Mouse (Mus musculus) kidney, adult 2 months (tissue): ENCODE measurements around the gene Cox19.

Experiments
- CTCF ChIP-seq: fragments of 200-500 bp; conservative IDR thresholded peaks from 2 replicates; pipeline ENCODE4 v1.5.1; 2011; ENCODE audit warnings: low read depth, mild to moderate bottlenecking, control low read depth, low read length, moderate library complexity, mixed read lengths; ENCODE audit not compliant: insufficient read depth, insufficient read length
- POLR2A ChIP-seq: fragments of 200-500 bp; IDR thresholded peaks from one replicate; pipeline ENCODE4 v1.6.1; 2011; ENCODE audit warnings: low read depth, low read length, control low read depth

- peak; percentile 84 for TF ChIP-seq CTCF
- TF ChIP-seq POLR2A, result no peak
These were observed 7.1 kb downstream of the Cox19 start for GRCm38 (mm10) chr5:139344021-139344686.
